9 mouse cellular contexts compared by ENCODE assay signal in genomic region chr7:101974505-101974904, GRCm38 (mm10). TPM values are rescaled to one million over a fixed set of nuclear protein-coding genes. Genes with fewer than 3 reads are reported as not detected.
DNase-seq lines count a peak whose midpoint lies in the region; ATAC-seq and TF ChIP-seq lines count a peak whose summit lies in the region.
"Had no signal": no experiment of that assay in that cellular context is flagged by ENCODE, and none has a peak within 500 bp of the region (broad histone marks: within the 10 kb centered on the region; RNA-seq: fewer than 3 reads in every experiment).

No protein-coding gene starts in this region.

- TF ChIP-seq POLR2A in thymus, adult 2 months (IDR thresholded peaks at IDR 0.05; ENCODE audit: control insufficient read depth, extremely low read depth, insufficient read depth, low read length, poor library complexity) = no peak

- H3K9ac ChIP-seq in midbrain, embryonic 13.5 days (replicated peaks) = no peak overlapping the region
- H3K9ac ChIP-seq in midbrain, embryonic 14.5 days (replicated peaks; ENCODE audit: low read length) = no peak overlapping the region
- H3K9ac ChIP-seq in midbrain, postnatal 0 days (replicated peaks; ENCODE audit: low read length, poor library complexity, severe bottlenecking) = no peak overlapping the region

- TF ChIP-seq CTCF in thymus, adult 2 months (IDR thresholded peaks at IDR 0.05; ENCODE audit: borderline replicate concordance, control insufficient read depth, extremely low read depth, insufficient read depth, low read length, poor library complexity) = no peak
- no peak for TF ChIP-seq CTCF in midbrain, postnatal 0 days (IDR thresholded peaks at IDR 0.05)

- H3K27ac ChIP-seq in midbrain, embryonic 13.5 days = peak overlapping the region; percentile 1; the same call in 1 of the 2 replicates
- H3K27ac ChIP-seq in midbrain, embryonic 14.5 days (replicated peaks; ENCODE audit: low read depth, low read length) = no peak overlapping the region
- no peak overlapping the region for H3K27ac ChIP-seq in thymus, adult 2 months (ENCODE audit: control insufficient read depth, insufficient read depth, low read length)
- H3K27ac ChIP-seq in midbrain, postnatal 0 days (ENCODE audit: low read depth, low read length) = no peak overlapping the region
- H3K27ac ChIP-seq: macrophage had no signal

- peak; percentile 47 to 60 for DNase-seq in cerebellum, adult 18-20 months
- no peak for DNase-seq in cerebellum, adult 11 months
- no peak for DNase-seq in midbrain, embryonic 14.5 days
- peak; percentile 51 to 62 for DNase-seq in heart, adult 9 months (ENCODE audit: low spot score in 2 of 2)
- DNase-seq in thymus, adult 2 months = no peak
- no peak for DNase-seq in midbrain, postnatal 0 days (ENCODE audit: low spot score)

- no peak for ATAC-seq in midbrain, embryonic 13.5 days
- ATAC-seq in midbrain, embryonic 14.5 days (ENCODE audit: low FRiP score, low TSS enrichment) = no peak
- 0 out of 2 replicates have a peak, but pooled peaks have one; percentile 31 for ATAC-seq in megakaryocyte-erythroid progenitor cell, adult 5-6 weeks (replicated peaks; ENCODE audit: low FRiP score, low TSS enrichment, poor library complexity, severe bottlenecking)
- ATAC-seq in midbrain, postnatal 0 days (ENCODE audit: low FRiP score) = no peak

- H3K4me2 ChIP-seq in midbrain, embryonic 13.5 days (replicated peaks) = no peak overlapping the region
- H3K4me2 ChIP-seq in midbrain, embryonic 14.5 days (ENCODE audit: low read length) = no peak overlapping the region
- no peak overlapping the region for H3K4me2 ChIP-seq in midbrain, postnatal 0 days (ENCODE audit: low read depth, low read length, poor library complexity, severe bottlenecking)

- peaks cover 13% of the 10 kb centered on the region for H3K36me3 ChIP-seq in midbrain, embryonic 13.5 days
- H3K36me3 ChIP-seq in midbrain, embryonic 14.5 days (ENCODE audit: control insufficient read depth, insufficient read depth, low read length) = no peaks in the 10 kb centered on the region
- H3K36me3 ChIP-seq in thymus, adult 2 months (ENCODE audit: control insufficient read depth, insufficient read depth, low read length) = peaks cover 9% of the 10 kb centered on the region; the same call in 1 of the 2 replicates
- H3K36me3 ChIP-seq in midbrain, postnatal 0 days (ENCODE audit: insufficient read depth, low read length) = no peaks in the 10 kb centered on the region

- H3K9me3 ChIP-seq in midbrain, embryonic 13.5 days = no peaks in the 10 kb centered on the region
- no peaks in the 10 kb centered on the region for H3K9me3 ChIP-seq in midbrain, embryonic 14.5 days (ENCODE audit: control insufficient read depth, low read length)
- no peaks in the 10 kb centered on the region for H3K9me3 ChIP-seq in midbrain, postnatal 0 days (ENCODE audit: low read length)

- H3K27me3 ChIP-seq in midbrain, embryonic 13.5 days = no peaks in the 10 kb centered on the region
- H3K27me3 ChIP-seq in midbrain, embryonic 14.5 days (ENCODE audit: control insufficient read depth, insufficient read depth, low read length) = no peaks in the 10 kb centered on the region
- H3K27me3 ChIP-seq in thymus, adult 2 months (ENCODE audit: control insufficient read depth, insufficient read depth, low read length) = no peaks in the 10 kb centered on the region
- no peaks in the 10 kb centered on the region for H3K27me3 ChIP-seq in midbrain, postnatal 0 days (ENCODE audit: insufficient read depth, low read length)

- 84% methylated on average over 2 of the region's 2 CpGs for WGBS in midbrain, embryonic 13.5 days
- WGBS in midbrain, embryonic 14.5 days = 82% methylated on average over 2 of the region's 2 CpGs
- 24% methylated on average over 2 of the region's 2 CpGs for WGBS in thymus, adult 2 months
- WGBS in midbrain, postnatal 0 days = 75% methylated on average over 2 of the region's 2 CpGs

- no peak overlapping the region for H3K4me3 ChIP-seq in midbrain, embryonic 13.5 days (replicated peaks)
- H3K4me3 ChIP-seq in midbrain, embryonic 14.5 days (replicated peaks; ENCODE audit: low read depth, low read length) = no peak overlapping the region
- no peak overlapping the region for H3K4me3 ChIP-seq in thymus, adult 2 months (ENCODE audit: control insufficient read depth, insufficient read depth, low read length)
- H3K4me3 ChIP-seq in midbrain, postnatal 0 days (ENCODE audit: low read depth, low read length) = no peak overlapping the region

- H3K4me1 ChIP-seq in midbrain, embryonic 13.5 days (replicated peaks) = peaks cover 36% of the 10 kb centered on the region
- H3K4me1 ChIP-seq in midbrain, embryonic 14.5 days (ENCODE audit: control insufficient read depth, insufficient read depth, low read length) = peaks cover 16% of the 10 kb centered on the region
- H3K4me1 ChIP-seq in thymus, adult 2 months (replicated peaks; ENCODE audit: control insufficient read depth, insufficient read depth, low read length) = peaks cover 26% of the 10 kb centered on the region
- 0 out of 2 replicates have a peak, but pooled peaks cover 7% of the 10 kb centered on the region for H3K4me1 ChIP-seq in midbrain, postnatal 0 days (ENCODE audit: insufficient read depth, low read length)

RNA-seq across cellular contexts. Expression of gene Numa1, which starts 40.6 kb away (rescaled TPM):
- polyA plus RNA-seq in midbrain, embryonic 13.5 days (2015; fragmentation: Nextera tagmentation; extraction: Ambion mirVana) = 63.0 and 70.7 TPM in 2 replicates
- polyA plus RNA-seq in midbrain, embryonic 14.5 days (2014; fragmentation: Nextera tagmentation; extraction: Ambion mirVana) = 50.1 and 73.6 TPM in 2 replicates
- total RNA-seq in megakaryocyte-erythroid progenitor cell, adult 5-6 weeks (2014; fragmentation: Nextera tagmentation) = 106 and 112 TPM in 2 replicates
- total RNA-seq in megakaryocyte-erythroid progenitor cell, adult 5-6 weeks (2017) = 207 and 289 TPM in 2 replicates
- 166 and 186 TPM in 2 replicates for polyA plus RNA-seq in thymus, adult 2 months (2012; rRNA removed)
- total RNA-seq in midbrain, postnatal 0 days (2014; rRNA removed) = 64.4 and 74.0 TPM in 2 replicates
- 17.9 and 20.6 TPM in 2 replicates for polyA plus RNA-seq in midbrain, postnatal 0 days (2015; fragmentation: Nextera tagmentation; extraction: Ambion mirVana)

RNA-seq across cellular contexts. Expression of gene Lrrc51, which starts 40.8 kb away (rescaled TPM):
- polyA plus RNA-seq in midbrain, embryonic 13.5 days (2015; fragmentation: Nextera tagmentation; extraction: Ambion mirVana) = 9.6 and 10.6 TPM in 2 replicates
- polyA plus RNA-seq in midbrain, embryonic 14.5 days (2014; fragmentation: Nextera tagmentation; extraction: Ambion mirVana) = 7.4 and 10.7 TPM in 2 replicates
- total RNA-seq in megakaryocyte-erythroid progenitor cell, adult 5-6 weeks (2014; fragmentation: Nextera tagmentation) = 2.3 and 4.4 TPM in 2 replicates
- total RNA-seq in megakaryocyte-erythroid progenitor cell, adult 5-6 weeks (2017) = 0.75 TPM in 1 of 2 replicates, not detected in the other
- polyA plus RNA-seq in thymus, adult 2 months (2012; rRNA removed) = 4.0 and 6.2 TPM in 2 replicates
- total RNA-seq in midbrain, postnatal 0 days (2014; rRNA removed) = 3.7 and 6.9 TPM in 2 replicates
- 7.0 TPM in 2 replicates for polyA plus RNA-seq in midbrain, postnatal 0 days (2015; fragmentation: Nextera tagmentation; extraction: Ambion mirVana)

RNA-seq across cellular contexts. Expression of gene Il18bp, which starts 44.0 kb away (rescaled TPM):
- 4.1 and 5.6 TPM in 2 replicates for polyA plus RNA-seq in midbrain, embryonic 13.5 days (2015; fragmentation: Nextera tagmentation; extraction: Ambion mirVana)
- polyA plus RNA-seq in midbrain, embryonic 14.5 days (2014; fragmentation: Nextera tagmentation; extraction: Ambion mirVana) = 4.0 and 6.0 TPM in 2 replicates
- 4.7 and 9.2 TPM in 2 replicates for total RNA-seq in megakaryocyte-erythroid progenitor cell, adult 5-6 weeks (2014; fragmentation: Nextera tagmentation)
- total RNA-seq in megakaryocyte-erythroid progenitor cell, adult 5-6 weeks (2017) = 1.1 and 2.7 TPM in 2 replicates
- 57.9 and 80.7 TPM in 2 replicates for polyA plus RNA-seq in thymus, adult 2 months (2012; rRNA removed)
- 7.7 and 12.9 TPM in 2 replicates for total RNA-seq in midbrain, postnatal 0 days (2014; rRNA removed)
- 3.1 and 4.2 TPM in 2 replicates for polyA plus RNA-seq in midbrain, postnatal 0 days (2015; fragmentation: Nextera tagmentation; extraction: Ambion mirVana)

Comparison
In these comparisons a context has a peak if more than half of its experiments do, and no peak if none do; other contexts are left out.
1. DNase-seq: peak in cerebellum, adult 18-20 months (2 of 2) and heart, adult 9 months (2 of 2); none in cerebellum, adult 11 months (single experiment), midbrain, embryonic 14.5 days (single experiment), thymus, adult 2 months (single experiment) and midbrain, postnatal 0 days (single experiment).